Mouse (Mus musculus) common myeloid progenitor, adult 5-6 weeks (primary cell): ENCODE measurements around the gene Fndc8. TPM values are rescaled to one million over a fixed set of nuclear protein-coding genes. Genes with fewer than 3 reads are reported as not detected.

Experiments
- ATAC-seq: replicated peaks from 2 replicates; pipeline ENCODE4 v1.8.0; 2016; ENCODE audit warnings: low read depth, mild to moderate bottlenecking, moderate TSS enrichment, inconsistent platforms; ENCODE audit not compliant: poor library complexity, severe bottlenecking
- total RNA-seq: library from RNA; stranded (forward); fragments of 200-1000, 187-1606 nt; gene quantifications from 2 replicates; pipeline ENCODE4 v1.2.3, GENCODE M21; 2017

Gene Fndc8
- total RNA-seq, 1 experiment from 2014 or later: not detected

DNA sequence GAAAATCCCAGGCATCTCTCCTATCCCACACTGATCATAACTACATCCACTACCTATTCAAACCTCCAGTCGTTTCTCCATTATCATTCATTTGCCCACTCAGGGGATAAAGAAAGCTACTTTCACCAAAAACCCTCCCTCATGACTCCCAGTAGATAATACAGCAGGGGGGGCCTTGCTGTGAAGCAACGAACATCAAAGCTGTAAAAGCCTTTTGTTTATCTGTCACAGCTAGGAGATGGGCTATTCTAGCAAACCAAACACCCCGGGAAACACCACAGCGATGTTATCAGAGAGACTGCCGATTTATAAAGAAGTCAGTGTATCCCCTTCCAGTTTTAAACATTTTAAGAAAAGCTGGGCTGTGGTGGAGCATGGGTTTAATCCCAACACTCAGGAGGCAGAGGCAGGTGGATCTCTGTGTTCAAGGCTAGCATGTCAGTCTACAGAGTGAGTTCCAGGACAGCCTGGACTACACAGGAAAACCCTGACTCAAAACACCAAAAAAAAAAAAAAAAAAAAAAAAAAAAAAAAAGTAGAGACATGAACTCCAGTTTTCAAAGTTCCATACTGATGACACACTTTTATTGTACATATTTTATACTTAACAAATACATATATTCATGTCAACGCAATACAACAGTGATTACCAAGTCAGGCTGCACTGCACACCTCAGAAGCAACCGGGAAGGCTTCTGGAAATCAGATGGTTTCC lies 24.9 kb upstream of the Fndc8 start:
- ATAC-seq: no peak

DNA sequence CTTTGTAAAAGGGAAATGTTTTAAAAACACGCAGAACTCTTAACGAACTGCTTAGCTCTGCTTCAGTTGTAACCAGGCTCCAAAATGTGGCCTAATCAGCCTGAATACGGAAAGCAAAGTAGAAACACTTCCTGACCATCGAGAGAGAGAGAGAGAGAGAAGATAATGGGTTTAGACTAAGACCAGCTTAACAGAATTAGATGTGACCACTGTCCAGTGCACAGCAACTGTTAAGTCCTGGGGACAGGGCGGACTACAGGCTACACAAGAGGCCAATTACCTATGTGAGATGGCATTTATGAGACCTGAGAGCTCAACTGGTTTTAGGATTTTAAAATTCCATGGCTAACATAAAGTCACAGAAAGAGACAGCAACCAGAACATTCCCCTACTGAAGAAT lies 24.0 kb upstream of the Fndc8 start:
- no peak for ATAC-seq

DNA sequence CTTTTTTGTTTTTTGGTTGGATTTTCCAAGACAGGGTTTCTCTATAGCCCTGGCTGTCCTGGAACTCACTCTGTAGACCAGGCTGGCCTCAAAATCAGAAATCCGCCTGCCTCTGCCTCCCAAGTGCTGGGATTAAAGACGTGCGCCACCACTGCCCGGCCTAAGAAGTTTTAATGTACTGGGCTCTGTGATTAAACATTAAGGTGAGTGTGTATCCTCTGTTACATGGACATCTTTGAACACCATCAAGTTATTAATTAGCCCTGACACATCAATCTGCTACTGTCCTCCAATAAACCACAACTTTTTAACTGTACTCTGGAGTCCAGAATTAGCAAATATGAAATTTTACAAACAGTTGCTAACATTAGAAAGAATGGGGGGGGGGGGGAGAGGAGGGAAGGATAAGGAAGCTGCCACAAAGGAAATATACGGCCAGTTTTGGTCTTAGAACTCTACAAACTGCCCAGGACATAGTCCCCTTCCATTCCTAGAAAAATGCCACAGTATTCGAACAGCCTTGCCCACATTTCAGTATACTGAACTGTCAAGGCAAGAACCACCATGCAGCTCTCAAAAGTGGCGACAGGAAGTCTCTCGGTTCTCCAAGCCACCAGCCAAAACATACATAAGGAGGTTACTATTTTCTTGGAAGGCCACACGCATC lies 22.3 kb upstream of the Fndc8 start:
- ATAC-seq: no peak

DNA sequence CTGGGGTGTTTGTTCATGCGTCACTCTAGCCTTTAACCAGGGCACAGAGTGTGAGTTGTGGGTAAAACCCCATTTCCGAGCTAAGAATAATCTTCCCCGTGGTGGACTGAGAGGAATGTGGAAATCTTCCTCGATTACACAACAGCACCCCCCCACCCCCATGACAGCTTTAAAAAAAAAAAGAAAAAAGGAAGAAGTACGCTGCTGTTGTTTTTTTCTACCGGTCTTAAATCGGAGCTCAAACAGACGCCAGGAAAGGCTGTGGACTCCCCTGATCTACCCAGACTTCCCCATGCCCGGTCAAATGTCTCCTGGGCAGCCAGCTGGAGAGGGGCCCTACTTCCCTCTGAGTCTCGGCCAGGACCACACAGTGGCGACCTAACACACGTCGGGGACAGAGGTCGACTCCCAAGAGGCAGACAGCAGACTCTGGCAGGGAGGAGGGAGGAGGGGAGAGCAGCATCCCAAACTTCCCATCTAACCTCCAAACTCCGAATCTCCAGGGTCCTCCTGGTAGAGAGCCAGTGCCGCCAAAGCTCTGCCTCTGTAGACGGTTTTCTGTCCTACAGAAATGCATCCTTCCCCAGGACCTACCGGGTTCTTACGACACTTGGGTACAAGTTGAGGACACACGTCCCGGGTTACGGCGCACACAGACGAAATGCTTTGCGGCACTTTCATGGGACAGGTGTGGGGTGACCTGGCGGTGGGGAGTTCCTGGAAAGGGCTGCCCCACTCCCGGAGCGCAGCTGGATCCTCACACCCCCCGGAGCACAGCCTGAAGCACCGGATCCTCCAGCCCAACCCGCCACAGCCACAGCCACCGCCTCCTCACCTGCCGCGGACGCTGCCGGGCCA lies 21.5 kb upstream of the Fndc8 start:
- ATAC-seq: peak; percentile 62

DNA sequence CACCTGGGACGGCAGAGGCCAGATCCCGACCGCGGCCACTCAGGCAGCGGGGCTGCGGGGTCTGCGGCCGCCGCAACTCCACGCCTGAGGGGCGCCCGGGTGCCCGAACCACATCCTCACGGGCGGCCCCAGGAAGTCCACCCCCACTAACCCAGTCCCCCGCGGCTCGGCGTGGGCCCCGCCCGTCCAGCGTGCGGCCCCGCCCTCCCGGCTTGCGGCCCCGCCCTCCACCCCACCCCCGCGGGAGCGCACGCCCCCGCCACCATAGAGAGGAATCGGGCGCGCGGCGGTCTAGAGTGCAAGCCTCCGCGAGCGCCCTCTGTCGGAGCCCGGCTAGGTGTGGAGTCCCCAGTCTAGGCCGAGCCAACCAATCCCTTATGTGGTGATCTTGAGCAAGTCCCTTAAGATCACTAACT lies 20.9 kb upstream of the Fndc8 start, which contains the start of gene Rffl:
Gene Rffl (minus strand): TSS at position 180 of the 416 bp plus-strand sequence.
- peak; percentile 71 for ATAC-seq

DNA sequence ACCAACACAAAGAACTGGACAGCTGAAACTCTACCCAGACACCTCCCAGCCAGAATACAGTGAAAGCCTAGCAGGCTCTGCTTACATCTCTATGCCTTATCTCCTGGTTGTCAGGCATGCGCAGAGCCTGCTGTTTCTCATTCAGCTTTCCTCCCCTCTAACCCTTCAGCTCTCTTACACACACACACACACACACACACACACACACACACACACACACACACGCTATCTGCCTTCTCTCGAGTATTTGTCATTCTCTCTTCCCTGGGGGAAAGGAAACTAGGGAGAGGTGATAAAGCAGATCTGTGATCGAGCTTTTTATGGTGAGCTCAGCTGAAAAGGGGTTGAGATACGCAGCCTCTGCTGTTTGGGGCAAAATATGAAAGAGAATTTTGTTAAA lies 17.0 kb upstream of the Fndc8 start:
- ATAC-seq: no peak

DNA sequence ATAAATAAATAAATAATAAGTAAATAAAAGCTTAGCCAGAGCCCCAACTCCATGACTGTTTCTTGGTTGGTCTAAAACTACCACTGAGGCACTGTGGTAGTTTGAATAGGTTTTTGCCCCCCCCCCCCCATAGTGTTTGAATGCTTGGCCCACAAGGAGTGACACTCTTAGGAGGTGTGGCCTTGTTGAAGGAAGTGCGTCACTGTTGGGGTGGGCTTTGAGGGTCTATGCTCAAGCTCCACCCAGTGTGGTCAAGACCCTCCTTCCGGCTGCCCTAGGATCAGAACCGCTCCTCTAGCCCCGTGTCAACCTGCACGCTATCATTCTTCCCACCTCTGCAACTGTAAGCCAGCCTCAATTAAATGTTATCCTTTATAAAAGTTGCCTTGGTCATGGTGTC lies 16.3 kb upstream of the Fndc8 start:
- no peak for ATAC-seq

DNA sequence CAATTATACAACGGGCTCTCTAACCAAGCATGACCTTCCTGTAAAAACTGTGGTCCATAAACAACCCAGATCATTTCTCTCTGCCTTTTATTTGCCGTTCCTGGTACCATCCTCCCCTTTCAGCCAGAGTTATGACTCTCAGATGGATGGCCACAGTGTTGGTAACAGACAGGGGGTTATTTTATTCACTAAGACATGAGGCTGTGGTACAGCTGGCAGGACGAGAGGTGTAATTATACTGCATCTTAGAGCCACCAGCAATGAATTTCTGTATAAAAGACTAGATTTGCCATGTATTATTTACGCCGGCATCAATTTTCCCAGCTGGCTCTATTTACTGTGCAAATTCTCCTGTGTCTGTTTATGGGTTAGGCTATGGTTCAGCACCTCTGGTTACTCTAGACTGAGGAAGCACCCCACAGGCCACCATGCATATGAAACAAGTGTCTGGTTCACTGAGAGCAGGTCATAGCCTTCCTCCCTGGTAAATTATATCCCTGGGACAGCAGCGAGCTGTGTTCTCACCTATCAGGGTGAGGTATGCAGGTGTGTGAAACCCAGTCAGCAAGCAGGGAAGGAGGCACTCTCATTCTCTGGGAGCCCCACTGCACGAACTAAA lies 14.1 kb upstream of the Fndc8 start:
- no peak for ATAC-seq

DNA sequence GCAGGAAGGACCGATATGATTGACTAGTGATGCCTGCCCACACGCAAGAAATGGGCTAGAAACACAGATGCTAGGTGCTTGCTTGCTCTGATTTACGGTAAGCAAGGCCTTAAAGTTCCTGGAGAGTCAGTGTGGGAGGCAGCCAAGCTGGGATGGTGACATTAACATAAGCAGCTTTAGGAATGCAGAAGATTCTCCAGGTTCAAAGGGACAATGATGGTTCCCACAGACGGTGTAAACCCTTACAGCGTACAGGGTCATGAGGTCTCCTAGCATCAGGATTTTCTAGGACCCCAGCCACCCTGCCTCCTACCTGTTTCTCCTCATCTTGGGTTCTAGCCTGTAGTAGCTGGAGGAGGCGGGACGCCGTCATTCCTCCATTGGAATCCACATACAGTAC lies 8.7 kb upstream of the Fndc8 start:
- ATAC-seq: no peak

DNA sequence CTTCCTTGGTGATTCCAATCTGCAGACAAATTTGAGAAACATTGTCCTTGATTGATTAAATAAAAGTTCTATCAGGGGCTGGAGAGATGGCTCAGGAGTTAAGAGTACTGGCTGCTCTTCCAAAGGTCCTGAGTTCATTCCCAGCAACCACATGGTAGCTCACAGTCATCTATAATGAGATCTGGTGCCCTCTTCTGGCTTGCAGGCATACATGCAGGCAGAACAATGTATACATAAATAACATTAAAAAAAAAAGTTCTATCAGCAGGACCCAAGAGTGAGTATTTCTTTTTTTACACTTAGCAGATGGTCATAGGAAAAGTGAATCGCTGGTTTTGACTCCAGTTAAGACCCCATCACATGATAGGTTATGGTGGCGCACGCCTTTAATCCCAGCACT lies 5.4 kb upstream of the Fndc8 start:
- no peak for ATAC-seq

DNA sequence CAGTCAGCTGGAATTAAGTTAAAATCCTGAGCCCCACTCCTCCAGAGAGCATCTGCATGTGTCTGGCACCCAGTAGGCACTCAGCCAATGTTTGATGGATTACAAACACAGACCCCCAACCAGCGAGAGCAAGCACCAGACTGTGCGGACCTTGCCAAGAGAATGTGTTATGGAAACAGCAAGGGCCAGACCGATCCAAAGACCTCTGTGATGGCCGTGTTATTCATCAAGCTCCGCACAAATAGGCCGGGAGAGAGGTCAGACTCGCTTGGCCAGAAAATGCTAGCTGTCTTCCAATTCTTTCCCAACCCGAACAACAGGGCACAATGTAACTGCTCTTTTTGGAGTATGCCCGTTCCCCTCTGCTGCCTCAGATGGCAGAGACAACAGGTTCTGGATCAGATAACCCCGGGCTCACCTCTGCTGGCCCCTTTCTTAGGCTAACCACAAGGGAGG lies 3.4 kb upstream of the Fndc8 start:
- no peak for ATAC-seq

DNA sequence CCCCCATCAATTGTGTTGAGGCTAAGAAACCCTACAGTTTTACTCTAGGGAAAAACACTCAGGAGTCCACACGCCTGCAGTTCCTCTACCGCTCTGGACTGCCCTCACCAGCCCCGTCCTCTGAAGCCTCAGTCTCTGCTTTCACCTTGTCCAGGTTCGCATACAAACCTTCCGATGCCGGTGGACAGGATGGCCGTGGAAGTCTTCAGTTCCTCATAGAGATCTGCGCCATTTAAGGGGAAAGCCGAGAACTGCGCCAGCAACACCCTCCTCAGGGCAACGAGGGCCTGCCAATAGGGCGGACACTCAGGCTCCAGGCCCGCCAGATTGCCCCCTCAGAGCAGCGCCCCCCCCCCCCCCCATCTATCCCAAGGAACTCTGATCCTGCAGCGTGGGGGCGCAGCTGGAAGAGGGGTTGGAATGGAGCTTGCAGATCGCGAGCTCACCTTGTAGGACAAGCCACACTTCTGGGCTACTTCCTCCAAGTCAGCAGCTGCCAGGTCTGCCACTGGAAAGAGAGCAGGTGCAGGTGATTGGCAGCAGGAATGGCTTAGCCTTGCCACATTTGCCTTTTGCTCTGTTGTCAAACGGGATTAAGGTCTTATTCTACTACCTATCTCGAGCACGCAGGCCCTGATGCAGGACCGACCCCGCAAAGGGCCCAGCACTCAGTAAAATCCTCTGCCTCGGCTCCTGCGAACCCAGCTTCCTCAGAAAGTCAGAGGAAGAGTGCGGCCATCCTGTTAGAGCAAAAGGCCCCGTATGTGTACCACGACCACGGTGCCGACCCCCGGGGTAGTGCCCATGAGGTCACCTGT lies 2.2 kb upstream of the Fndc8 start:
- ATAC-seq: peak; percentile 28

DNA sequence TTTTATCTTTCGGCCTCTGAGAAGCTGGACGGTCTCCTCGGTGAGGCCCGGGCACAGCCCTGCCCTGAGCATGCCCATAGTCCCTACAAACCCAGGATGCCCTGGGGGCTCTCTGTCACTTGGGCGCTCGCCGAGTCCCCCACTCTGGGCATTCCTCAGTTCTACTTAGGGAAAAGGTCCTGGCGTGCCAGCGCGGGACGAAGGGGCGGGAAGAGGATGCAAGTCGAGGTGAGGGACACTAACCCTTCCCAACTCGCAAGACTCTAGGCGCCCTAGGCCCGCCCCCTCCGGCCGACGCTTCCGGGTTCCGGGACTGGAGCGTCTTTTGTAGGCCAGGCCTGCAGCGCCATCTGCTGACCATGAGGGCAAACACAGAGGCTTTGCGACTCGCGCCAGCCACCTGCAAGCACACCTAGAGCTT lies 1.6 kb upstream of the Fndc8 start, which contains the start of gene Rad51d:
Gene Rad51d (minus strand): TSS at position 273 of the 421 bp plus-strand sequence.
- peak; percentile 95 for ATAC-seq

DNA sequence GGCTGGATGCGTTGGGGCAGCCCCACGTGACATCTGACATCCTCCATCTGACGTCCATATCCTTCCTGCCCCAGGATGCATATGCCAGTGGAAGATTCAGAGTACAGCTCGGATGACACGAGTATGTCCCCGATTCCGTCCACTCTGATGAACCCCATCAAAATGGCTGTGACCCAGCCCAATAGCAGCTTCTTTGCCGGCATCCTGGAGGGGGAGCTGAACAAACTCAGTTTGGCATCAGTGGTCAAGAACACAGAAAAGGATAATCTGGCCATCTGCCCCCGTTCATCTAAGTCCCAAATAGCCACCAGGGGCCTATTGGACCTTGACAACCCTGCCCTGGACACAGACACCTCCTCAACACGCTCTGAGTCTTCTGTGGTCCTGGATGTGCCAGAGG lies 5.6 kb downstream of the Fndc8 start:
- peak; percentile 8; the same call in 1 of the 2 replicates for ATAC-seq

DNA sequence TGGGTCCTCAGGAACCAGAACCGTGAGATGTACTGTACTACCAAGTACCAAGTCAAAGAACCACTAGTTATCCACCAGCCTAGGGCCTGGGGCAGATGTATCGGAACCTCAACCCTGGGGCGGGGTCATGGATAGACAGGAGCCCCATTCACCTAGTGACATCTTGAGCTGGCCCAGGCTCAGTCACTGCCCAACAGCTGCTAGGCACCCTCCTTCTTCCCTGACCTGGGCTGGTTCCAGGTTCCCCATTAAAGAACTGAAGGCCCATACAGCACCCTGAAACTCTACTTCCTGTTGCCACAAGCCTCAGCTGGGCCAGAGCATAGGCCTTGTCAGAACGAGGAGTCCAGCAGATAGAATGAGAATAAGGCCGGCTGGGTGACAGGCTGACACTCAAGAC lies 7.8 kb downstream of the Fndc8 start:
- ATAC-seq: no peak

DNA sequence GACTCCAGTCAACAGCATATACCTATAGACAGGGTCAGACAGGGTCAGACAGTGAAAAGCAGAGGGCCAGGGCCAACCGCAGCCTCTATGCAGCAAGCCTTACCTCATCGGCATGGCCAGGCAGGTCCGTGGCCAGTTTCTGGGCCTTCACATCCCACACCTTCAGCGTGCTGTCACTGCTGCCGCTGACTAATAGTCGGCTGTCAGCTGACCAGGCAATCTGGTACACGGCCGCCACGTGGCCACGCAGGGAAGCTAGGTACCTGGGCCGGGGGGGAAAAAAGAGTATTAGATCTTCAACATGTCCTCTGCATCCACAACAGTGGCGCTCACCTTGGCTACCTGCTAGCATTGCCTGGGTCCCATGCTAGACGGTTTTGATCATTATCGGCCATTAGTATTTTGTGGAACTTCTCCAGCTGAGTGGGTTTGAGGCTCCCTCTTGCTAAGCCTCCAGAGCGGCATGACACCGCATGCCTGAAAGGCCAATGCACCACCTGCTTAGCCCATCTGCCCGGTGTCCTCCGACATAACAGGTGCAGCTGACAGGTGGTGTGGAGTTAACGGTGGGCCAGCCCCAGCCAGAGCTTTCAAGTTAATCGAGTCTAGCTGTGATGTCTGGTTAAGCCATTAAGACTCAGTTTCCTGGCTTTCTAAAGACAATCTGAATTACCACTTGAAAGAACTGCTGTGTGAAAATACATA lies 9.8 kb downstream of the Fndc8 start:
- ATAC-seq: no peak

DNA sequence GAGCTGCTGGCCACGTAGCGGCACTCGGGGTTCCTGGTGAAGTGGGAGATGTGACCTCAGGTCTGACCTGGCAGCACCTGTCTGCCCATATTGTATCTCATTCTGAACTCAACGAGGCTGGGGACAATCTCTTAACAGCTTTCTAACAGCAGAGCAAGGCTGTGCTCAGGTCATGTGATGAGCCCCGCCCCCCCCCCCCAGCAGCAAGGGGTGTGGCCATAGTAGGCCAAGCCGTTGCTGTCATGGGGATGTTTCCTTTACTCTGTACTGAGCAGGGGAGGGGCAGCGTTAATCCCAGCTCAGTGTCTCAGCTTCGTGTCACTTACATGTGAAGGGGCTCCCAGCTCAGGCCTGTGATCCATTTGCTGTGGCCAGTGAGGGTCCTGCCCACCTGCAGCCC lies 13.0 kb downstream of the Fndc8 start:
- no peak for ATAC-seq

DNA sequence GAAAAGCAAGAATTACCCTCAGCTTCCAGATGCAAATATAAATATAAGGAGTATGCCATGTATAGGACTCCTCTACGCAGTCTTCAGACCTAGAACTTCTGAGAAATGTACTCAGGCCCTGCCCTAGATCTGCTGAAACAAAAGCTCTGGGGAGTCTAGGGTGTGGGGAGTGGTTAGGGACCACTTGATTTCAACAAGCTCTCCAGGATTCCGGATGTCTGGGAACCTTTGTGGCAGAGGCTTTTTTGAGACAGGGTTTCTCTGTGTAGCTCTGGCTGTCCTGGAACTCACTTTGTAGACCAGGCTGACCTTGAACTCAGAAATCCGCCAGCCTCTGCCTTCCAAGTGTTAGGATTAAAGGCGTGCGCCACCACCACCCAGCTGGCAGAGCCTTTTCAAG lies 13.9 kb downstream of the Fndc8 start:
- ATAC-seq: no peak
